Mouse (Mus musculus): ENCODE data around the gene Elavl3.
A peak's percentile ranks its signal among the peaks of the same experiment; 100 is the strongest.

Elavl3 gene

GRCm38 (mm10) chr9:22002194-22003162, 49.3 kb downstream of the Elavl3 start, which contains the start of the genes Ccdc151 and Prkcsh:
Gene Ccdc151, minus strand, starts transcription at chr9:22002634.
Gene Prkcsh, plus strand, starts transcription at chr9:22002806.
- peak; percentile 100 for DNase-seq

- no peak for DNase-seq
Measured at GRCm38 (mm10) chr9:22001633-22002032, 50.2 kb downstream of the Elavl3 start.

- no peak for DNase-seq
Measured at GRCm38 (mm10) chr9:22000296-22000695, 51.5 kb downstream of the Elavl3 start.

GRCm38 (mm10) chr9:21996178-21996867, 55.5 kb downstream of the Elavl3 start:
- no peak for DNase-seq

GRCm38 (mm10) chr9:21992227-21992626, 59.6 kb downstream of the Elavl3 start:
- no peak for DNase-seq

- DNase-seq, result no peak
Measured at GRCm38 (mm10) chr9:21989230-21990110, 62.4 kb downstream of the Elavl3 start, which contains the start of gene Rgl3. Gene Rgl3, minus strand, starts transcription at chr9:21989446.

- no peak for DNase-seq
Measured at GRCm38 (mm10) chr9:21988421-21989101, 63.3 kb downstream of the Elavl3 start.

GRCm38 (mm10) chr9:21987592-21988342, 64.1 kb downstream of the Elavl3 start:
- no peak for DNase-seq

GRCm38 (mm10) chr9:21983911-21984310, 67.9 kb downstream of the Elavl3 start:
- DNase-seq, result no peak

GRCm38 (mm10) chr9:21978398-21979128, 73.3 kb downstream of the Elavl3 start:
- DNase-seq, result no peak

GRCm38 (mm10) chr9:21977972-21978371, 73.9 kb downstream of the Elavl3 start:
- DNase-seq, result no peak

GRCm38 (mm10) chr9:21977331-21977730, 74.5 kb downstream of the Elavl3 start:
- no peak for DNase-seq

- no peak for DNase-seq
Measured at GRCm38 (mm10) chr9:21976626-21977175, 75.1 kb downstream of the Elavl3 start.

- DNase-seq, result no peak
Measured at GRCm38 (mm10) chr9:21969304-21969703, 82.5 kb downstream of the Elavl3 start.

GRCm38 (mm10) chr9:21968883-21969282, 82.9 kb downstream of the Elavl3 start:
- DNase-seq, result no peak

All from layer of hippocampus, adult 9-11 months (tissue).